Mouse (Mus musculus) liver, adult 2 months (tissue): ENCODE data around the gene Sbds.

Experiments
- CTCF ChIP-seq: fragments of 200-500 bp; IDR thresholded peaks from 2 replicates; pipeline ENCODE4 v1.5.1; 2011; ENCODE audit warnings: low read depth, low read length, control low read depth
- POLR2A ChIP-seq: fragments of 200-500 bp; IDR thresholded peaks from 2 replicates; pipeline ENCODE4 v1.6.1; 2011; ENCODE audit warnings: low read length, control low read depth; ENCODE audit not compliant: insufficient read depth; ENCODE audit errors: extremely low read depth

GRCm38 (mm10) chr5:130268976-130269375, 13.6 kb upstream of the Sbds start:
- TF ChIP-seq CTCF (no peak), POLR2A (no peak)
